Mouse (Mus musculus): ENCODE data around the gene Gm17662. TPM values are rescaled to one million over a fixed set of nuclear protein-coding genes. Genes with fewer than 3 reads are reported as not detected.
A peak's percentile ranks its signal among the peaks of the same experiment; 100 is the strongest.

Gm17662 gene
- polyA plus RNA-seq, 1 experiment from 2014 or later, result not detected

- H3K36me3 ChIP-seq, result no peaks in the 10 kb centered on the region
- H3K4me2 ChIP-seq, result no peak overlapping the region
- H3K27ac ChIP-seq, result peak overlapping the region; percentile 40; the same call in 1 of the 2 replicates
- 0 out of 2 replicates have a peak, but pooled peaks cover 3% of the 10 kb centered on the region for H3K27me3 ChIP-seq
- 79% methylated on average over 5 of the region's 5 CpGs for WGBS
- H3K9ac ChIP-seq, result no peak overlapping the region
- no peaks in the 10 kb centered on the region for H3K9me3 ChIP-seq
- H3K4me1 ChIP-seq (replicated peaks), result peaks cover 25% of the 10 kb centered on the region
- no peak for ATAC-seq (ENCODE audit: low FRiP score)
- no peak overlapping the region for H3K4me3 ChIP-seq
Measured at GRCm38 (mm10) chr4:104893588-104893987, 36.5 kb downstream of the Gm17662 start.

- no peak overlapping the region for H3K9ac ChIP-seq
- peaks cover 20% of the 10 kb centered on the region for H3K4me1 ChIP-seq (replicated peaks)
- no peaks in the 10 kb centered on the region for H3K36me3 ChIP-seq
- H3K4me3 ChIP-seq, result no peak overlapping the region
- WGBS, result 58% methylated on average over 13 of the region's 13 CpGs
- no peak overlapping the region for H3K4me2 ChIP-seq
- no peak overlapping the region for H3K27ac ChIP-seq
- H3K9me3 ChIP-seq, result no peaks in the 10 kb centered on the region
- no peak for ATAC-seq (ENCODE audit: low FRiP score)
- H3K27me3 ChIP-seq, result 0 out of 2 replicates have a peak, but pooled peaks cover 3% of the 10 kb centered on the region
Measured at GRCm38 (mm10) chr4:104894004-104894734, 37.0 kb downstream of the Gm17662 start.

GRCm38 (mm10) chr4:104902836-104903235 lies 45.7 kb downstream of the Gm17662 start:
- no peak overlapping the region for H3K27ac ChIP-seq
- no peaks in the 10 kb centered on the region for H3K36me3 ChIP-seq
- H3K4me3 ChIP-seq, result no peak overlapping the region
- no peaks in the 10 kb centered on the region for H3K4me1 ChIP-seq (replicated peaks)
- no peak overlapping the region for H3K4me2 ChIP-seq
- H3K27me3 ChIP-seq, result no peaks in the 10 kb centered on the region
- 83% methylated on average over 2 of the region's 2 CpGs for WGBS
- ATAC-seq (ENCODE audit: low FRiP score), result no peak
- 0 out of 2 replicates have a peak, but pooled peaks cover 3% of the 10 kb centered on the region for H3K9me3 ChIP-seq
- no peak overlapping the region for H3K9ac ChIP-seq

GRCm38 (mm10) chr4:104905049-104905448 lies 47.9 kb downstream of the Gm17662 start:
- H3K4me1 ChIP-seq (replicated peaks), result no peaks in the 10 kb centered on the region
- no peak overlapping the region for H3K9ac ChIP-seq
- ATAC-seq (ENCODE audit: low FRiP score), result no peak
- no peak overlapping the region for H3K4me2 ChIP-seq
- H3K4me3 ChIP-seq, result no peak overlapping the region
- 90% methylated on average over 6 of the region's 6 CpGs for WGBS
- H3K27ac ChIP-seq, result no peak overlapping the region
- H3K36me3 ChIP-seq, result no peaks in the 10 kb centered on the region
- no peaks in the 10 kb centered on the region for H3K27me3 ChIP-seq
- 0 out of 2 replicates have a peak, but pooled peaks cover 3% of the 10 kb centered on the region for H3K9me3 ChIP-seq

Other genes with a start within 250 kb of the Gm17662 start
- 0.16 TPM in 1 of 2 replicates, not detected in the other for gene C8b, start 91.0 kb upstream of the Gm17662 start, polyA plus RNA-seq (2015; fragmentation: Nextera tagmentation; extraction: Ambion mirVana)
- gene C8a, start 19.1 kb downstream of the Gm17662 start, polyA plus RNA-seq (2015; fragmentation: Nextera tagmentation; extraction: Ambion mirVana), result not detected in 2 replicates
- gene Fyb2, start 56.1 kb downstream of the Gm17662 start, polyA plus RNA-seq (2015; fragmentation: Nextera tagmentation; extraction: Ambion mirVana), result 0.05 and 0.22 TPM in 2 replicates